Mouse (Mus musculus) stomach, embryonic 16.5 days (tissue): Measurements from ENCODE around the gene Dscaml1. TPM values are rescaled to one million over a fixed set of nuclear protein-coding genes. Genes with fewer than 3 reads are reported as not detected.

ENCODE experiments used
- ATAC-seq: fragments of 200-750 bp; cut with Nextera tagmentation; 2 replicates; pipeline ENCODE4 v1.8.0; 2017; ENCODE audit warnings: moderate number of reproducible peaks, moderate TSS enrichment; ENCODE audit not compliant: insufficient read depth, low FRiP score
- H3K27ac ChIP-seq: fragments of 300-500 bp; sonication (generic); 2 replicates; pipeline ENCODE4 v1.5.1; 2014; ENCODE audit warnings: low read length
- H3K27me3 ChIP-seq: fragments of 300-500 bp; sonication (generic); 2 replicates; pipeline ENCODE4 v1.6.1; 2014; ENCODE audit warnings: low read length, control low read depth, mixed read lengths; ENCODE audit not compliant: control insufficient read depth, insufficient read depth
- H3K36me3 ChIP-seq: fragments of 300-500 bp; sonication (generic); 2 replicates; pipeline ENCODE4 v1.6.1; 2014; ENCODE audit warnings: low read length; ENCODE audit not compliant: control insufficient read depth, insufficient read depth
- H3K4me1 ChIP-seq: fragments of 300-500 bp; sonication (generic); 2 replicates; pipeline ENCODE4 v1.6.1; 2014; ENCODE audit warnings: low read length, control low read depth, mixed read lengths; ENCODE audit not compliant: control insufficient read depth, insufficient read depth
- H3K4me2 ChIP-seq: fragments of 300-500 bp; sonication (generic); 2 replicates; pipeline ENCODE4 v1.6.1; 2014; ENCODE audit warnings: low read depth, low read length, mixed read lengths
- H3K4me3 ChIP-seq: fragments of 300-500 bp; sonication (generic); replicated peaks from 2 replicates; pipeline ENCODE4 v1.5.1; 2014; ENCODE audit warnings: mild to moderate bottlenecking, low read length
- H3K9ac ChIP-seq: fragments of 300-500 bp; sonication (generic); 2 replicates; pipeline ENCODE4 v1.6.1; 2014; ENCODE audit warnings: low read length
- H3K9me3 ChIP-seq: fragments of 300-500 bp; sonication (generic); replicated peaks from 2 replicates; pipeline ENCODE4 v1.6.1; 2016; ENCODE audit warnings: low read length, control low read depth; ENCODE audit not compliant: control insufficient read depth
- WGBS: fragments of 180-500 bp; shearing (Covaris S2); extraction: QIAGEN DNeasy Blood & Tissue Kit; methylation state at CpG from one replicate; pipeline ENCODE4 v1.1.7; 2014; 5-methylcytosine and 5-hydroxymethylcytosine counted together
- polyA plus RNA-seq: library from polyadenylated mRNA; unstranded; fragments of >200 nt; fragmentation: Nextera tagmentation; extraction: Ambion mirVana; gene quantifications from 2 replicates; pipeline ENCODE4 v1.2.1, GENCODE M21; 2015

The Dscaml1 gene
- polyA plus RNA-seq, 1 experiment from 2014 or later, result 0.30 TPM

DNA sequence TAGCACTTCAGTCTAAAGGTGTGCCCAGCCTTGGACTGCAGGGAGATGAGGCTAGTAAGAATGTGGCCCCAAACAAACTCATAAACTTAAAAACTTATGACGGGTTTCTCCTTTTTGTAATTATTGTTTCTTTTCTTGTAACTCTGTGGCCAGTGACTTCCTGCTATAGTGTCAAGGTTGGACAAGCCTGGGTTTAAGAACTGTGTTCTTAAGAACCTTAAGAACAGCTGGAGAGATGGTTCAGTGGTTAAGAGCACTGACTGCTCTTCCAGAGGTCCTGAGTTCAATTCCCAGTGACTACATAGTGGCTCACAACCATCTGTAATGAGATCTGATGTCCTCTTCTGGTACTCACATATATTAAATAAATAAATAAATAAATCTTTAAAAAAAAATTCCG, 106.8 kb downstream of the Dscaml1 start:
- Histone ChIP-seq H3K4me1 (peaks cover 3% of the 10 kb centered on the region; the same call in 1 of the 2 replicates), H3K9me3 (no peaks in the 10 kb centered on the region), H3K27ac (no peak overlapping the region), H3K4me3 (no peak overlapping the region), H3K4me2 (no peak overlapping the region), H3K36me3 (no peaks in the 10 kb centered on the region), H3K27me3 (no peaks in the 10 kb centered on the region), H3K9ac (no peak overlapping the region)
- WGBS, result 73% methylated on average over 2 of the region's 2 CpGs
- ATAC-seq, result no peak

- H3K4me3 ChIP-seq, result no peak overlapping the region
- no peaks in the 10 kb centered on the region for H3K36me3 ChIP-seq
- no peak overlapping the region for H3K27ac ChIP-seq
- no peaks in the 10 kb centered on the region for H3K9me3 ChIP-seq
- ATAC-seq, result no peak
- 74% methylated on average over 8 of the region's 8 CpGs for WGBS
- no peaks in the 10 kb centered on the region for H3K27me3 ChIP-seq
- peaks cover 3% of the 10 kb centered on the region; the same call in 1 of the 2 replicates for H3K4me1 ChIP-seq
- H3K9ac ChIP-seq, result no peak overlapping the region
- no peak overlapping the region for H3K4me2 ChIP-seq
Observed at GRCm38 (mm10) chr9:45534472-45534988, 108.1 kb downstream of the Dscaml1 start.

DNA sequence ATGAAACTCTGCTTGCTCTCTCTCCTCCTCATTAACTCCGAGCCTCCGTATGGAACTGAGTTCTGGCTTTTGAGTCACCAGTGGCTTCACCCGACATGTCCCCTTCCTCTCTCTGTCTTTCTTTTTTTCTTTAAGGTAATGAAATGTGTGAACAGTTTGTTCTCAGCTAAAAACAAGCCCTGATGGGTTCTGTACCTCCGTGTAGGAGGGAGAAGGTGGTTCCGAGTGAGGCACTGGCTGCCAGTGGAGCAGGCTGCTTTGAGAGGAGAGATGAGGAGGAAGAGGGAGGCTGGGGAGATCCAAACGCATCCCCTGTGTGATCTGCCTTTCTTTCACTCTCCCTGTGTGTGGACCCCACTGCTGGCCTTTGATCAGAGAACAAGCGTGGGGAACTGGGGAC, 111.2 kb downstream of the Dscaml1 start:
- 74% methylated on average over 7 of the region's 7 CpGs for WGBS
- Histone ChIP-seq H3K27me3 (no peaks in the 10 kb centered on the region), H3K4me2 (no peak overlapping the region), H3K9ac (no peak overlapping the region), H3K9me3 (no peaks in the 10 kb centered on the region), H3K4me3 (no peak overlapping the region), H3K36me3 (no peaks in the 10 kb centered on the region), H3K4me1 (peaks cover 3% of the 10 kb centered on the region; the same call in 1 of the 2 replicates), H3K27ac (no peak overlapping the region)
- ATAC-seq, result no peak

DNA sequence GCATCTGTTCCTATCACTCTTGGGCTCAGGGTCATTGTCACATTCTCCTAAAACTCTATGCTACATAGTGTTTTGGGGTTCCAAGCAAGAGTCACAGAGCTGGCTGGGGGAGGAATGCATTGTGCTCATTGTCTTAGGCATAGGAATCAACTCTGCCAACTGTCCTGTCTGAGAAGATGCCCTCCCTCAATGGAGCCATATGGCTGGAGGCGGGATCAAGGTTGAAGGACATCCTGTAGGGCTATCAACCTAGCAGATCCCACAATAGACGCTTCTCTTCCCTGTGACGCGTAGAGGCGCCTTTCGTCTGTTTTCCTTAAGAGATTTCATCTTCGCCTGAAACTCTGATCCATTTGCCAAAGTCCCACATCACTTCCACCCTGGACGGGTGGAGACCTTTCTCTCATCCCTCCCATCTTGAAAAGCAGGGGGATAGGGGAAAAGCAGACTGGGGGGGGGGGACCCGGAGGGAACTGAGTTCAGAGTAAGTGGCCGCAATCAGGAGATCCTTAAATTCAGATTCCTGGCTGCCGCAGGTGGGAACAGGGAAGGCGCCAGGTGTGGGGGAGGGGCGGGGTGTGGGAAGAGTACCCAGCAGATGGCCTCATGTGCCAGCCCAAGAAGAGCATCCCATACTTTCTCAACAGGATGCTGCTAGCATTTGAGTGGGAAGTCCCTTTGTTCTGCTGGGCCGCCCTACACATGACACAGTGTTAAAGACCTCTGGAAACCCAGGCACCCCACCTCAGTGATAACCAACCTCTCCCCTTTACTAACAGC, 113.0 kb downstream of the Dscaml1 start:
- H3K36me3 ChIP-seq, result no peaks in the 10 kb centered on the region
- H3K4me3 ChIP-seq, result no peak overlapping the region
- 75% methylated on average over 14 of the region's 14 CpGs for WGBS
- H3K9me3 ChIP-seq, result no peaks in the 10 kb centered on the region
- peaks cover 3% of the 10 kb centered on the region; the same call in 1 of the 2 replicates for H3K4me1 ChIP-seq
- H3K27ac ChIP-seq, result no peak overlapping the region
- H3K27me3 ChIP-seq, result no peaks in the 10 kb centered on the region
- no peak overlapping the region for H3K9ac ChIP-seq
- no peak for ATAC-seq
- no peak overlapping the region for H3K4me2 ChIP-seq

DNA sequence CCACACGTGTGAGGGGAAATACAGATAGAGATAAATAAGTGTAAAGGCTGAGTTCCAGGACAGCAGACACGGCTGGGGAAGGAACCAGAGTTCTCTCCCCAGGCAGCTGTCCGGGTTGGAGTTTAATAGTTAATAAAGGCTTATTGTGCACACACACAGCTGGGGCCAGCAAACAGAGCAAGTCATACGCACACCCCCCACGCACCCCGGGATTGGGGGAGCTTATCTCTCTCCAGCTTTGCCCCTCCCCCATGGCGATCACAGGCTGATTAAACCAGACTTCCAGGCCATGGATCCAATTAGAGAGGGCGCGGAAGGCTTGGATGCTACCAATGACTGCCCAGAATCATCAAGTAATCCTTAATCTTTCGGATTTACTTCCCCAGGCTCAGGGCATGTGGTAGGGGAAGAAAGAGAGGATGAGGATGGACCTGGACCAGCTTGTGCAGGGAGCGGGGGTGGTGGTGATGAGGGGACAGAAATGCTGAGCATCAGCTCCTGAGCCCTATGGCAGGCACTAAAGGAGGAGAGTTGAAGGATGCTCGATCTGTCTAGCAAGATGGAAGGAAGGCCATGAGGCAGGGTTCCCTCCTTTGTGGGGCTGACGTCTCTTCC, 119.7 kb downstream of the Dscaml1 start:
- no peak overlapping the region for H3K9ac ChIP-seq
- H3K4me3 ChIP-seq, result no peak overlapping the region
- no peaks in the 10 kb centered on the region for H3K36me3 ChIP-seq
- ATAC-seq, result no peak
- H3K27ac ChIP-seq, result no peak overlapping the region
- H3K27me3 ChIP-seq, result no peaks in the 10 kb centered on the region
- H3K9me3 ChIP-seq, result no peaks in the 10 kb centered on the region
- no peak overlapping the region for H3K4me2 ChIP-seq
- H3K4me1 ChIP-seq, result no peaks in the 10 kb centered on the region
- 42% methylated on average over 13 of the region's 13 CpGs for WGBS

- no peaks in the 10 kb centered on the region for H3K27me3 ChIP-seq
- 60% methylated on average over 7 of the region's 7 CpGs for WGBS
- no peak for ATAC-seq
- H3K9ac ChIP-seq, result no peak overlapping the region
- H3K36me3 ChIP-seq, result no peaks in the 10 kb centered on the region
- H3K9me3 ChIP-seq, result no peaks in the 10 kb centered on the region
- H3K4me3 ChIP-seq, result no peak overlapping the region
- no peaks in the 10 kb centered on the region for H3K4me1 ChIP-seq
- H3K4me2 ChIP-seq, result no peak overlapping the region
- no peak overlapping the region for H3K27ac ChIP-seq
Observed at GRCm38 (mm10) chr9:45546902-45547578, 120.6 kb downstream of the Dscaml1 start.

GRCm38 (mm10) chr9:45549796-45550195, 123.4 kb downstream of the Dscaml1 start:
- WGBS, result 51% methylated on average over 5 of the region's 5 CpGs

GRCm38 (mm10) chr9:45550210-45550609, 123.8 kb downstream of the Dscaml1 start:
- Histone ChIP-seq H3K27ac (no peak overlapping the region), H3K36me3 (no peaks in the 10 kb centered on the region), H3K27me3 (no peaks in the 10 kb centered on the region), H3K9ac (no peak overlapping the region), H3K4me3 (no peak overlapping the region), H3K4me1 (peaks cover 3% of the 10 kb centered on the region; the same call in 1 of the 2 replicates), H3K9me3 (no peaks in the 10 kb centered on the region), H3K4me2 (no peak overlapping the region)
- WGBS, result 61% methylated on average over 6 of the region's 6 CpGs
- ATAC-seq, result no peak

More at GRCm38 (mm10) chr9:45549796-45550195, 123.4 kb downstream of the Dscaml1 start:
- no peaks in the 10 kb centered on the region for H3K27me3 ChIP-seq
- no peaks in the 10 kb centered on the region for H3K36me3 ChIP-seq
- H3K27ac ChIP-seq, result no peak overlapping the region
- no peak overlapping the region for H3K9ac ChIP-seq
- no peak for ATAC-seq
- no peak overlapping the region for H3K4me2 ChIP-seq
- no peak overlapping the region for H3K4me3 ChIP-seq
- H3K4me1 ChIP-seq, result no peaks in the 10 kb centered on the region
- no peaks in the 10 kb centered on the region for H3K9me3 ChIP-seq

DNA sequence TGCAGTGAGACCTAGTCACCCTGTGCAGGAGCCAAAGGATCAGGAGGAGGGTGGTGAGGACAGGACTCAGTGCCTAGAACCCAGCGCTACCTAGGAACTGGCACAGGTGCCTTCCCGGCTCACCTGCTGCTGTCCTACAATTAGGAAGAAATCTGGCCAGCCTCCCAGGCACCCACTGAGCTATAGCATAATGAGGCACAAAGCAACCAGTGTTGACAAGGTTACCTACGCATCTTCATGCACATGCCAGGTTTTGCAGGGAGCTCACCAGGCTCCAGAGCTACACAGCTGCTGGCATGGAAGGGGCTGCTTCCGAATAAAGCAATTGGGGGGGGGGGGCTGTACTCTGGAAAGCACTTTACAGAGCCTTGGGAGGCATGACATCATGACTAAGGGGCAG, 124.2 kb downstream of the Dscaml1 start:
- no peaks in the 10 kb centered on the region for H3K36me3 ChIP-seq
- H3K4me2 ChIP-seq, result no peak overlapping the region
- no peaks in the 10 kb centered on the region for H3K9me3 ChIP-seq
- H3K27ac ChIP-seq, result no peak overlapping the region
- H3K27me3 ChIP-seq, result no peaks in the 10 kb centered on the region
- H3K4me1 ChIP-seq, result peaks cover 7% of the 10 kb centered on the region; the same call in 1 of the 2 replicates
- no peak for ATAC-seq
- no peak overlapping the region for H3K9ac ChIP-seq
- 68% methylated on average over 4 of the region's 4 CpGs for WGBS
- H3K4me3 ChIP-seq, result no peak overlapping the region
